Mouse (Mus musculus) erythroblast, embryonic 14.5 days (primary cell): ENCODE measurements around the gene Sh3gl1.

ENCODE experiments used
- GATA1 ChIP-seq: IDR thresholded peaks from 2 replicates; pipeline ENCODE4 v1.6.1; 2012; ENCODE audit warnings: low read length, inconsistent platforms, mixed read lengths
- TAL1 ChIP-seq: IDR thresholded peaks from 3 replicates; pipeline ENCODE4 v1.6.1; 2012; ENCODE audit warnings: low read length, inconsistent platforms, mixed read lengths

DNA sequence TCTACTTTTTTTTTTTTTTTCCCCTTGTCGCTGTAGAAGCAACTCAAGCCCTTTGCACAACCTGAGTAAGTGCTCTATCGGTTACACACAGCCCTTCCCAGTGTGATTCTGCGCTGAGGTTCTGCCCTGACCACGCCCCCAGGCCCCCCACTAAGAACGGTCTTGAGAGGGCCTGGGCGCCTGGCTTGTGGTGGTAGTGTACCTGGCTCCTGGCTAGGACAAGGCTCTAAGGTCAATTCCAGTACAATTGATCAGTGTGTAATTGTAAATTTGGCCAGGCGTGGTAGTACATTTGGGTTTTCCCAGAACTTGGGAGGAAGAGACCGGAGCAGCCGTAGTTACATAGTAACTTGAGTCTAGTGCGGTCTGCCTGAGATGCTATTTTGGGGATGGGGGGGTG, 29.5 kb downstream of the Sh3gl1 start:
- TF ChIP-seq TAL1 (no peak), GATA1 (no peak)
